Mouse (Mus musculus): ENCODE data around the gene Carmil2.

Carmil2 gene

GRCm38 (mm10) chr8:105685796-105686308 lies at the start of gene Carmil2:
Gene Carmil2, plus strand, starts transcription at chr8:105686274.
- no peak for DNase-seq

GRCm38 (mm10) chr8:105636963-105637510 lies 49.0 kb upstream of the Carmil2 start, which contains the start of gene Agrp:
Gene Agrp, minus strand, starts transcription at chr8:105637393.
- peak; percentile 40 for DNase-seq

GRCm38 (mm10) chr8:105637601-105638041 lies 48.5 kb upstream of the Carmil2 start:
- no peak for DNase-seq

- no peak for DNase-seq
Observed at GRCm38 (mm10) chr8:105638510-105638909, 47.6 kb upstream of the Carmil2 start.

- no peak for DNase-seq
Observed at GRCm38 (mm10) chr8:105639835-105640234, 46.2 kb upstream of the Carmil2 start.

GRCm38 (mm10) chr8:105640511-105640910 lies 45.6 kb upstream of the Carmil2 start:
- no peak for DNase-seq

GRCm38 (mm10) chr8:105645205-105645604 lies 40.9 kb upstream of the Carmil2 start:
- no peak for DNase-seq

GRCm38 (mm10) chr8:105648929-105649328 lies 37.1 kb upstream of the Carmil2 start:
- no peak for DNase-seq

- no peak for DNase-seq
Observed at GRCm38 (mm10) chr8:105657641-105658040, 28.4 kb upstream of the Carmil2 start.

GRCm38 (mm10) chr8:105661167-105661566 lies 24.9 kb upstream of the Carmil2 start:
- no peak for DNase-seq

- no peak for DNase-seq
Observed at GRCm38 (mm10) chr8:105677891-105678290, 8.2 kb upstream of the Carmil2 start.

- DNase-seq = no peak
Observed at GRCm38 (mm10) chr8:105685325-105685724, 749 bp upstream of the Carmil2 start.

- DNase-seq = no peak
Observed at GRCm38 (mm10) chr8:105686551-105686950, 477 bp downstream of the Carmil2 start.

- no peak for DNase-seq
Observed at GRCm38 (mm10) chr8:105687512-105687911, 1.4 kb downstream of the Carmil2 start.

GRCm38 (mm10) chr8:105688242-105688752 lies 2.2 kb downstream of the Carmil2 start:
- no peak for DNase-seq

GRCm38 (mm10) chr8:105689256-105689982 lies 3.3 kb downstream of the Carmil2 start:
- no peak for DNase-seq

GRCm38 (mm10) chr8:105689983-105690360 lies 3.9 kb downstream of the Carmil2 start:
- no peak for DNase-seq

GRCm38 (mm10) chr8:105690978-105691377 lies 4.9 kb downstream of the Carmil2 start:
- no peak for DNase-seq

GRCm38 (mm10) chr8:105692449-105693182 lies 6.5 kb downstream of the Carmil2 start:
- DNase-seq = no peak

GRCm38 (mm10) chr8:105693648-105694047 lies 7.6 kb downstream of the Carmil2 start:
- peak; percentile 74 for DNase-seq

GRCm38 (mm10) chr8:105694051-105694799 lies 8.2 kb downstream of the Carmil2 start:
- DNase-seq = no peak

GRCm38 (mm10) chr8:105695080-105695780 lies 9.2 kb downstream of the Carmil2 start:
- no peak for DNase-seq

All from layer of hippocampus, adult 9-11 months (tissue).